ENCODE assay signal across 16 mouse cellular contexts in the genomic region with DNA sequence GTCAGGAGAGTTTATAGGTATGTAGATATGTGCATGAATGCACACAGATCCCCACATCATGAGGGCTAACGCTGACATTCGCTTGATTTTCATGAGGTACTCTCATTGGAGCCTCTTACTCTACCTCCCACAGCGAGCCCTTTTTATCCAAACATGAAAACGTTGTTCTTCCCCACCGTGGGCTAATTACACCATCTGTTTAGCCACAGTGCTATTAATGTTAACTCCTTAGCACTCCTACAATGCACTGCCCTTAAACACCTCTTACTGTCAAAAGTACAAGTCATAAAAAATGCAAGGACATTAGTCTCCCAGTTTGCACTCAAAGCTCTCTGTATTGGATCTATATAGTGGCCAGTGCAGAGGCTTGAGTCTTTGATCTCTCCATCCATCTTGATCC.
DNase-seq lines count a peak whose midpoint lies in the region; ATAC-seq lines count a peak whose summit lies in the region.
"Had no signal": no experiment of that assay in that cellular context is flagged by ENCODE, and none has a peak within 500 bp of the region (broad histone marks: within the 10 kb centered on the region; RNA-seq: fewer than 3 reads in every experiment).

No protein-coding gene starts in this region.

- WGBS in hindbrain, embryonic 14.5 days, result 55% methylated on average over 5 of the region's 5 CpGs
- 73% methylated on average over 5 of the region's 5 CpGs for WGBS in hindbrain, embryonic 12.5 days
- 53% methylated on average over 5 of the region's 5 CpGs for WGBS in neural tube, embryonic 12.5 days

- H3K36me3 ChIP-seq in hindbrain, embryonic 14.5 days (replicated peaks; ENCODE audit: control insufficient read depth, insufficient read depth), result no peaks in the 10 kb centered on the region
- no peaks in the 10 kb centered on the region for H3K36me3 ChIP-seq in hindbrain, embryonic 12.5 days
- no peaks in the 10 kb centered on the region for H3K36me3 ChIP-seq in neural tube, embryonic 12.5 days
- H3K36me3 ChIP-seq: embryonic facial prominence, embryonic 15.5 days; heart, embryonic 15.5 days; neural tube, embryonic 13.5 days had no signal

- no peak overlapping the region for H3K27ac ChIP-seq in hindbrain, embryonic 14.5 days
- no peak overlapping the region for H3K27ac ChIP-seq in hindbrain, embryonic 12.5 days
- H3K27ac ChIP-seq in neural tube, embryonic 12.5 days, result no peak overlapping the region
- H3K27ac ChIP-seq: embryonic facial prominence, embryonic 15.5 days; heart, embryonic 15.5 days; neural tube, embryonic 13.5 days had no signal

- peaks cover 5% of the 10 kb centered on the region; the same call in 1 of the 2 replicates for H3K4me1 ChIP-seq in hindbrain, embryonic 14.5 days (replicated peaks; ENCODE audit: control insufficient read depth, insufficient read depth, low read length)
- H3K4me1 ChIP-seq in hindbrain, embryonic 12.5 days, result 0 out of 2 replicates have a peak, but pooled peaks cover 5% of the 10 kb centered on the region
- H3K4me1 ChIP-seq in neural tube, embryonic 12.5 days, result no peaks in the 10 kb centered on the region
- H3K4me1 ChIP-seq: embryonic facial prominence, embryonic 15.5 days had no signal

- DNase-seq in cerebellum, postnatal 14 days, result peak; percentile 22 to 65
- DNase-seq in cerebellum, adult 11-12 months, result no peak
- no peak for DNase-seq in hindbrain, embryonic 14.5 days (ENCODE audit: low spot score)
- no peak for DNase-seq in neural tube, embryonic 10.5 days (ENCODE audit: extremely low spot score, low spot score)
- DNase-seq in yolk sac, embryonic 10.5 days (ENCODE audit: low spot score), result no peak
- DNase-seq: adrenal gland, postnatal 25 days; heart, postnatal 36 days; kidney, adult 2 months; kidney, postnatal 10 days; lung, postnatal 4 days; thymus, postnatal 14 days had no signal

- no peak overlapping the region for H3K9ac ChIP-seq in hindbrain, embryonic 14.5 days
- H3K9ac ChIP-seq in hindbrain, embryonic 12.5 days, result no peak overlapping the region
- H3K9ac ChIP-seq in neural tube, embryonic 12.5 days, result no peak overlapping the region
- H3K9ac ChIP-seq: embryonic facial prominence, embryonic 15.5 days; heart, embryonic 15.5 days; neural tube, embryonic 13.5 days had no signal

- H3K4me2 ChIP-seq in hindbrain, embryonic 14.5 days (replicated peaks), result no peak overlapping the region
- H3K4me2 ChIP-seq in hindbrain, embryonic 12.5 days (replicated peaks), result no peak overlapping the region
- H3K4me2 ChIP-seq in neural tube, embryonic 12.5 days (replicated peaks), result no peak overlapping the region
- H3K4me2 ChIP-seq: embryonic facial prominence, embryonic 15.5 days; heart, embryonic 15.5 days; neural tube, embryonic 13.5 days had no signal

- no peak overlapping the region for H3K4me3 ChIP-seq in hindbrain, embryonic 14.5 days (replicated peaks; ENCODE audit: low read length)
- no peak overlapping the region for H3K4me3 ChIP-seq in hindbrain, embryonic 12.5 days
- no peak overlapping the region for H3K4me3 ChIP-seq in neural tube, embryonic 12.5 days
- H3K4me3 ChIP-seq: embryonic facial prominence, embryonic 15.5 days; heart, embryonic 15.5 days; neural tube, embryonic 13.5 days had no signal

- H3K27me3 ChIP-seq in hindbrain, embryonic 14.5 days (ENCODE audit: control insufficient read depth, insufficient read depth, low read length), result no peaks in the 10 kb centered on the region
- no peaks in the 10 kb centered on the region for H3K27me3 ChIP-seq in hindbrain, embryonic 12.5 days
- H3K27me3 ChIP-seq in neural tube, embryonic 12.5 days (replicated peaks), result no peaks in the 10 kb centered on the region
- H3K27me3 ChIP-seq: embryonic facial prominence, embryonic 15.5 days; heart, embryonic 15.5 days; neural tube, embryonic 13.5 days had no signal

- ATAC-seq in hindbrain, embryonic 14.5 days (ENCODE audit: low FRiP score), result peak; percentile 57; the same call in 1 of the 2 replicates
- ATAC-seq in hindbrain, embryonic 12.5 days (ENCODE audit: low FRiP score), result no peak
- ATAC-seq in neural tube, embryonic 12.5 days (ENCODE audit: low FRiP score, low read depth), result 0 out of 2 replicates have a peak, but pooled peaks have one; percentile 50

- no peaks in the 10 kb centered on the region for H3K9me3 ChIP-seq in hindbrain, embryonic 14.5 days (ENCODE audit: control insufficient read depth, low read length)
- no peaks in the 10 kb centered on the region for H3K9me3 ChIP-seq in hindbrain, embryonic 12.5 days (replicated peaks)
- no peaks in the 10 kb centered on the region for H3K9me3 ChIP-seq in neural tube, embryonic 12.5 days
- H3K9me3 ChIP-seq: embryonic facial prominence, embryonic 15.5 days; heart, embryonic 15.5 days; neural tube, embryonic 13.5 days had no signal

Comparison
In these comparisons a context has a peak if more than half of its experiments do, and no peak if none do; other contexts are left out.
1. DNase-seq: peak in cerebellum, postnatal 14 days (2 of 2); none in cerebellum, adult 11-12 months (single experiment), hindbrain, embryonic 14.5 days (single experiment), neural tube, embryonic 10.5 days (single experiment) and yolk sac, embryonic 10.5 days (single experiment).